Mouse (Mus musculus) heart, embryonic 15.5 days (tissue): ENCODE measurements around the gene Exoc6. TPM values are rescaled to one million over a fixed set of nuclear protein-coding genes. Genes with fewer than 3 reads are reported as not detected.

Experiments
- ATAC-seq: fragments of 200-750 bp; cut with Nextera tagmentation; replicated peaks from 2 replicates; pipeline ENCODE4 v1.8.0; 2017; ENCODE audit warnings: low read depth, moderate TSS enrichment; ENCODE audit not compliant: insufficient number of reproducible peaks, insufficient read depth, low FRiP score
- H3K27ac ChIP-seq: fragments of 300-500 bp; sonication (generic); 2 replicates; pipeline ENCODE4 v1.5.1; 2015; ENCODE audit warnings: mild to moderate bottlenecking, inconsistent platforms
- H3K27me3 ChIP-seq: fragments of 300-500 bp; sonication (generic); 2 replicates; pipeline ENCODE4 v1.6.1; 2015; ENCODE audit warnings: inconsistent platforms
- H3K36me3 ChIP-seq: fragments of 300-500 bp; sonication (generic); 2 replicates; pipeline ENCODE4 v1.6.1; 2015; ENCODE audit warnings: mild to moderate bottlenecking, inconsistent platforms
- H3K4me1 ChIP-seq: fragments of 300-500 bp; sonication (generic); replicated peaks from 2 replicates; pipeline ENCODE4 v1.6.1; 2015; ENCODE audit warnings: inconsistent platforms
- H3K4me2 ChIP-seq: fragments of 300-500 bp; sonication (generic); 2 replicates; pipeline ENCODE4 v1.6.1; 2015; ENCODE audit warnings: inconsistent platforms, mild to moderate bottlenecking, moderate library complexity
- H3K4me3 ChIP-seq: fragments of 300-500 bp; sonication (generic); 2 replicates; pipeline ENCODE4 v1.5.1; 2015; ENCODE audit warnings: mild to moderate bottlenecking, inconsistent platforms
- H3K9ac ChIP-seq: fragments of 300-500 bp; sonication (generic); 2 replicates; pipeline ENCODE4 v1.6.1; 2015; ENCODE audit warnings: mild to moderate bottlenecking, inconsistent platforms
- H3K9me3 ChIP-seq: fragments of 300-500 bp; sonication (generic); replicated peaks from 2 replicates; pipeline ENCODE4 v1.6.1; 2016; ENCODE audit warnings: inconsistent platforms
- WGBS: fragments of 180-500 bp; shearing (Covaris S2); methylation state at CpG from one replicate; pipeline ENCODE4 v1.1.7; 2015; ENCODE audit warnings: mixed read lengths; 5-methylcytosine and 5-hydroxymethylcytosine counted together
- polyA plus RNA-seq: library from polyadenylated mRNA; unstranded; fragments of >200 nt; fragmentation: Nextera tagmentation; extraction: Ambion mirVana; gene quantifications from 2 replicates; pipeline ENCODE4 v1.2.1, GENCODE M21; 2015

Gene Exoc6
- polyA plus RNA-seq, 1 experiment from 2014 or later = 18.8 TPM

- Histone ChIP-seq H3K27me3 (no peaks in the 10 kb centered on the region), H3K36me3 (no peaks in the 10 kb centered on the region), H3K9me3 (no peaks in the 10 kb centered on the region), H3K9ac (no peak overlapping the region), H3K4me1 (no peaks in the 10 kb centered on the region), H3K4me3 (no peak overlapping the region), H3K27ac (no peak overlapping the region), H3K4me2 (no peak overlapping the region)
- WGBS = 23% methylated on average over 9 of the region's 9 CpGs
- ATAC-seq = no peak
These were observed 106.2 kb downstream of the Exoc6 start for GRCm38 (mm10) chr19:37656441-37656840.

GRCm38 (mm10) chr19:37665256-37665655 lies 115.0 kb downstream of the Exoc6 start:
- 71% methylated on average over 6 of the region's 6 CpGs for WGBS
- Histone ChIP-seq H3K4me2 (no peak overlapping the region), H3K9ac (no peak overlapping the region), H3K4me1 (no peaks in the 10 kb centered on the region), H3K4me3 (no peak overlapping the region), H3K36me3 (no peaks in the 10 kb centered on the region), H3K27me3 (no peaks in the 10 kb centered on the region), H3K27ac (no peak overlapping the region), H3K9me3 (no peaks in the 10 kb centered on the region)
- ATAC-seq = no peak

GRCm38 (mm10) chr19:37667855-37668594 lies 117.8 kb downstream of the Exoc6 start:
- no peak for ATAC-seq
- Histone ChIP-seq H3K27ac (no peak overlapping the region), H3K4me2 (no peak overlapping the region)

GRCm38 (mm10) chr19:37668657-37669056 lies 118.4 kb downstream of the Exoc6 start:
- H3K9me3 ChIP-seq = no peaks in the 10 kb centered on the region
- no peak for ATAC-seq
- no peaks in the 10 kb centered on the region for H3K4me1 ChIP-seq
- 89% methylated on average over 5 of the region's 5 CpGs for WGBS
- no peak overlapping the region for H3K4me3 ChIP-seq
- no peak overlapping the region for H3K27ac ChIP-seq
- H3K9ac ChIP-seq = no peak overlapping the region
- no peaks in the 10 kb centered on the region for H3K36me3 ChIP-seq
- no peak overlapping the region for H3K4me2 ChIP-seq
- H3K27me3 ChIP-seq = no peaks in the 10 kb centered on the region

More at GRCm38 (mm10) chr19:37667855-37668594, 117.8 kb downstream of the Exoc6 start:
- Histone ChIP-seq H3K4me1 (no peaks in the 10 kb centered on the region), H3K36me3 (no peaks in the 10 kb centered on the region), H3K9me3 (no peaks in the 10 kb centered on the region), H3K27me3 (no peaks in the 10 kb centered on the region), H3K9ac (no peak overlapping the region), H3K4me3 (no peak overlapping the region)
- 72% methylated on average over 13 of the region's 13 CpGs for WGBS

- H3K4me3 ChIP-seq = no peak overlapping the region
- H3K36me3 ChIP-seq = no peaks in the 10 kb centered on the region
- no peaks in the 10 kb centered on the region for H3K9me3 ChIP-seq
- H3K27me3 ChIP-seq = no peaks in the 10 kb centered on the region
- 82% methylated on average over 5 of the region's 5 CpGs for WGBS
- H3K4me1 ChIP-seq = no peaks in the 10 kb centered on the region
- no peak overlapping the region for H3K9ac ChIP-seq
- no peak overlapping the region for H3K4me2 ChIP-seq
- no peak for ATAC-seq
- no peak overlapping the region for H3K27ac ChIP-seq
These were observed 119.3 kb downstream of the Exoc6 start for GRCm38 (mm10) chr19:37669486-37669885.

GRCm38 (mm10) chr19:37673393-37673792 lies 123.2 kb downstream of the Exoc6 start:
- no peaks in the 10 kb centered on the region for H3K27me3 ChIP-seq
- 55% methylated on average over 12 of the region's 12 CpGs for WGBS
- no peak for ATAC-seq
- H3K4me3 ChIP-seq = no peak overlapping the region
- no peak overlapping the region for H3K4me2 ChIP-seq
- H3K36me3 ChIP-seq = no peaks in the 10 kb centered on the region
- no peak overlapping the region for H3K9ac ChIP-seq
- H3K27ac ChIP-seq = no peak overlapping the region
- no peaks in the 10 kb centered on the region for H3K4me1 ChIP-seq
- no peaks in the 10 kb centered on the region for H3K9me3 ChIP-seq

- H3K4me1 ChIP-seq = peaks cover 16% of the 10 kb centered on the region
- H3K27me3 ChIP-seq = peaks cover 69% of the 10 kb centered on the region
- no peak within 1 kb of the TSS for H3K4me2 ChIP-seq
- no peak for ATAC-seq
- H3K27ac ChIP-seq = no peak within 1 kb of the TSS
- H3K4me3 ChIP-seq = no peak within 1 kb of the TSS
- no peaks in the 10 kb centered on the region for H3K9me3 ChIP-seq
- 39% methylated on average over 6 of the region's 6 CpGs for WGBS
- H3K9ac ChIP-seq = no peak within 1 kb of the TSS
- no peaks in the 10 kb centered on the region for H3K36me3 ChIP-seq
These were observed 135.1 kb downstream of the Exoc6 start, which contains the start of gene Cyp26c1 for GRCm38 (mm10) chr19:37685281-37685680. Cyp26c1 (plus strand) TSS chr19:37685581.

GRCm38 (mm10) chr19:37686347-37686746 lies 136.1 kb downstream of the Exoc6 start:
- Histone ChIP-seq H3K9me3 (no peaks in the 10 kb centered on the region), H3K27me3 (peaks cover 80% of the 10 kb centered on the region), H3K4me2 (no peak overlapping the region), H3K9ac (no peak overlapping the region), H3K36me3 (no peaks in the 10 kb centered on the region), H3K27ac (no peak overlapping the region), H3K4me1 (peaks cover 19% of the 10 kb centered on the region), H3K4me3 (no peak overlapping the region)
- 12% methylated on average over 23 of the region's 23 CpGs for WGBS
- no peak for ATAC-seq

GRCm38 (mm10) chr19:37686941-37687850 lies 137.0 kb downstream of the Exoc6 start:
- H3K9me3 ChIP-seq = no peaks in the 10 kb centered on the region
- peaks cover 19% of the 10 kb centered on the region for H3K4me1 ChIP-seq
- WGBS = 11% methylated on average over 62 of the region's 62 CpGs
- H3K4me3 ChIP-seq = 0 out of 2 replicates have a peak overlapping the region, but pooled peaks have one; percentile 13
- no peak overlapping the region for H3K27ac ChIP-seq
- H3K4me2 ChIP-seq = 0 out of 2 replicates have a peak overlapping the region, but pooled peaks have one; percentile 28
- no peak overlapping the region for H3K9ac ChIP-seq
- H3K27me3 ChIP-seq = peaks cover 88% of the 10 kb centered on the region
- H3K36me3 ChIP-seq = no peaks in the 10 kb centered on the region
- ATAC-seq = peak; percentile 31; the same call in 1 of the 2 replicates

GRCm38 (mm10) chr19:37689478-37689877 lies 139.3 kb downstream of the Exoc6 start:
- H3K9ac ChIP-seq = no peak overlapping the region
- H3K4me1 ChIP-seq = peaks cover 25% of the 10 kb centered on the region
- no peak overlapping the region for H3K4me3 ChIP-seq
- H3K36me3 ChIP-seq = no peaks in the 10 kb centered on the region
- H3K4me2 ChIP-seq = no peak overlapping the region
- no peaks in the 10 kb centered on the region for H3K9me3 ChIP-seq
- 51% methylated on average over 5 of the region's 5 CpGs for WGBS
- no peak for ATAC-seq
- no peak overlapping the region for H3K27ac ChIP-seq
- H3K27me3 ChIP-seq = peaks cover 100% of the 10 kb centered on the region

- H3K9ac ChIP-seq = no peak overlapping the region
- no peak for ATAC-seq
- peak overlapping the region; percentile 26; the same call in 1 of the 2 replicates for H3K4me2 ChIP-seq
- H3K4me3 ChIP-seq = 0 out of 2 replicates have a peak overlapping the region, but pooled peaks have one; percentile 10
- peaks cover 100% of the 10 kb centered on the region for H3K27me3 ChIP-seq
- H3K36me3 ChIP-seq = no peaks in the 10 kb centered on the region
- no peak overlapping the region for H3K27ac ChIP-seq
- peaks cover 23% of the 10 kb centered on the region for H3K4me1 ChIP-seq
- WGBS = 7% methylated on average over 29 of the region's 29 CpGs
- H3K9me3 ChIP-seq = no peaks in the 10 kb centered on the region
These were observed 140.5 kb downstream of the Exoc6 start for GRCm38 (mm10) chr19:37690716-37691115.
